Mouse (Mus musculus) MEL (cell line): ENCODE data around the gene Bcar1. TPM values are rescaled to one million over a fixed set of nuclear protein-coding genes. Genes with fewer than 3 reads are reported as not detected.

Experiments used
- DNase-seq: peaks from one replicate; pipeline ENCODE4 v3.0.0; 2011; ENCODE audit warnings: low read depth, low spot score
- H3K27ac ChIP-seq: 2 replicates; pipeline ENCODE4 v1.5.1; 2012; ENCODE audit warnings: low read depth, mild to moderate bottlenecking, control low read depth, low read length, moderate library complexity; ENCODE audit not compliant: control insufficient read depth
- H3K27me3 ChIP-seq, 2 experiments: fragments of 150-350 bp in 1 of 2; sonication (generic) in 1 of 2; 2 replicates each; pipeline ENCODE4 v1.6.1; 2012; ENCODE audit warnings: low read length in 2 of 2, mild to moderate bottlenecking in 2 of 2, improper control_type of control experiment in 1 of 2, moderate library complexity in 1 of 2; ENCODE audit not compliant: insufficient read depth in 2 of 2, control insufficient read depth in 1 of 2
- H3K36me3 ChIP-seq, 2 experiments: 2 replicates each; pipeline ENCODE4 v1.6.1; 2012 to 2014; ENCODE audit warnings: low read length in 2 of 2, improper control_type of control experiment in 1 of 2, inconsistent platforms in 1 of 2, mild to moderate bottlenecking in 1 of 2; ENCODE audit not compliant: insufficient read depth in 2 of 2, control insufficient read depth in 1 of 2
- H3K4me1 ChIP-seq, 2 experiments: fragments of 150-350 bp in 1 of 2; sonication (generic) in 1 of 2; 2 replicates each; pipeline ENCODE4 v1.6.1; 2012; ENCODE audit warnings: low read length in 2 of 2, improper control_type of control experiment in 1 of 2, mild to moderate bottlenecking in 1 of 2; ENCODE audit not compliant: insufficient read depth in 2 of 2, control insufficient read depth in 1 of 2
- H3K4me3 ChIP-seq, 2 experiments: fragments of 150-350 bp in 1 of 2; sonication (generic) in 1 of 2; 2 replicates each; pipeline ENCODE4 v1.5.1; 2012; ENCODE audit warnings: low read depth in 2 of 2, low read length in 2 of 2, mild to moderate bottlenecking in 2 of 2, moderate library complexity in 2 of 2, control low read depth in 1 of 2, improper control_type of control experiment in 1 of 2; ENCODE audit not compliant: control insufficient read depth in 1 of 2, insufficient read depth in 1 of 2
- H3K79me2 ChIP-seq: 2 replicates; pipeline ENCODE4 v1.6.1; 2012; ENCODE audit warnings: mild to moderate bottlenecking, low read length, moderate library complexity; ENCODE audit not compliant: control insufficient read depth, poor library complexity, insufficient read depth
- H3K9ac ChIP-seq: 2 replicates; pipeline ENCODE4 v1.6.1; 2012; ENCODE audit warnings: low read depth, mild to moderate bottlenecking, control low read depth, low read length, moderate library complexity; ENCODE audit not compliant: control insufficient read depth, poor library complexity, severe bottlenecking
- H3K9me3 ChIP-seq: fragments of 150-350 bp; sonication (generic); replicated peaks from 2 replicates; pipeline ENCODE4 v1.6.1; 2012; ENCODE audit warnings: mild to moderate bottlenecking, low read length, improper control_type of control experiment, moderate library complexity; ENCODE audit not compliant: insufficient read depth
- BHLHE40 ChIP-seq: IDR thresholded peaks from 2 replicates; pipeline ENCODE4 v1.6.1; 2012; ENCODE audit warnings: low read depth, mild to moderate bottlenecking, inconsistent platforms, low read length, improper control_type of control experiment, borderline replicate concordance
- CHD1 ChIP-seq: IDR thresholded peaks from 2 replicates; pipeline ENCODE4 v1.6.1; 2012; ENCODE audit warnings: low read depth, mild to moderate bottlenecking, inconsistent platforms, low read length, improper control_type of control experiment
- CHD2 ChIP-seq: IDR thresholded peaks from 2 replicates; pipeline ENCODE4 v1.6.1; 2011; ENCODE audit warnings: low read length, improper control_type of control experiment
- CTCF ChIP-seq, 3 experiments: IDR thresholded peaks in 2 of 3; conservative IDR thresholded peaks in 1 of 3; 2 replicates each; pipeline ENCODE4 v1.5.1; 2011 to 2012; ENCODE audit warnings: low read length in 3 of 3, low read depth in 2 of 3, mild to moderate bottlenecking in 2 of 3, improper control_type of control experiment in 1 of 3, inconsistent platforms in 1 of 3, mixed read lengths in 1 of 3, moderate library complexity in 1 of 3; ENCODE audit not compliant: control insufficient read depth in 1 of 3, insufficient read depth in 1 of 3, poor library complexity in 1 of 3, severe bottlenecking in 1 of 3
- ELF1 ChIP-seq: IDR thresholded peaks from 2 replicates; pipeline ENCODE4 v1.6.1; 2014; ENCODE audit warnings: low read depth, mild to moderate bottlenecking, inconsistent platforms, low read length, improper control_type of control experiment, moderate library complexity
- EP300 ChIP-seq, 2 experiments: IDR thresholded peaks; 2 replicates each; pipeline ENCODE4 v1.6.1; 2011; ENCODE audit warnings: improper control_type of control experiment in 2 of 2, low read length in 2 of 2, low read depth in 1 of 2, mild to moderate bottlenecking in 1 of 2
- GABPA ChIP-seq: IDR thresholded peaks from 2 replicates; pipeline ENCODE4 v1.6.1; 2012; ENCODE audit warnings: low read depth, mild to moderate bottlenecking, inconsistent platforms, low read length, improper control_type of control experiment, moderate library complexity
- GATA1 ChIP-seq: IDR thresholded peaks from 2 replicates; pipeline ENCODE4 v1.6.1; 2011; ENCODE audit warnings: low read depth, low read length, improper control_type of control experiment
- HCFC1 ChIP-seq: IDR thresholded peaks from 2 replicates; pipeline ENCODE4 v1.6.1; 2012; ENCODE audit warnings: low read depth, mild to moderate bottlenecking, inconsistent platforms, low read length, improper control_type of control experiment, moderate library complexity
- JUND ChIP-seq: IDR thresholded peaks from 2 replicates; pipeline ENCODE4 v1.6.1; 2011; ENCODE audit warnings: low read depth, mild to moderate bottlenecking, improper control_type of control experiment, low read length
- KAT2A ChIP-seq: conservative IDR thresholded peaks from 2 replicates; pipeline ENCODE4 v1.6.1; 2012; ENCODE audit warnings: low read depth, low read length, improper control_type of control experiment, inconsistent platforms
- MAFK ChIP-seq: IDR thresholded peaks from 2 replicates; pipeline ENCODE4 v1.6.1; 2011; ENCODE audit warnings: low read depth, mild to moderate bottlenecking, low read length, improper control_type of control experiment, borderline replicate concordance
- MAZ ChIP-seq: IDR thresholded peaks from 2 replicates; pipeline ENCODE4 v1.6.1; 2012; ENCODE audit warnings: low read depth, mild to moderate bottlenecking, inconsistent platforms, low read length, improper control_type of control experiment
- MEF2A ChIP-seq: IDR thresholded peaks from 2 replicates; pipeline ENCODE4 v1.6.1; 2014; ENCODE audit warnings: low read depth, mild to moderate bottlenecking, inconsistent platforms, low read length, improper control_type of control experiment; ENCODE audit not compliant: poor library complexity, insufficient replicate concordance, severe bottlenecking; ENCODE audit errors: extremely low read depth
- MXI1 ChIP-seq: IDR thresholded peaks from 2 replicates; pipeline ENCODE4 v1.6.1; 2011; ENCODE audit warnings: mild to moderate bottlenecking, low read depth, low read length, improper control_type of control experiment
- MYB ChIP-seq: IDR thresholded peaks from 2 replicates; pipeline ENCODE4 v1.6.1; 2011; ENCODE audit warnings: mild to moderate bottlenecking, low read depth, low read length, improper control_type of control experiment
- MYC ChIP-seq: IDR thresholded peaks from 2 replicates; pipeline ENCODE4 v1.6.1; 2011; ENCODE audit warnings: low read depth, mild to moderate bottlenecking, low read length, improper control_type of control experiment, moderate library complexity
- NELFE ChIP-seq: IDR thresholded peaks from 2 replicates; pipeline ENCODE4 v1.6.1; 2011; ENCODE audit warnings: low read depth, low read length, improper control_type of control experiment
- NRF1 ChIP-seq: IDR thresholded peaks from 2 replicates; pipeline ENCODE4 v1.6.1; 2014; ENCODE audit warnings: low read depth, mild to moderate bottlenecking, inconsistent platforms, low read length, improper control_type of control experiment, moderate library complexity; ENCODE audit not compliant: poor library complexity, insufficient read depth, severe bottlenecking
- POLR2AphosphoS2 ChIP-seq: IDR thresholded peaks from 2 replicates; pipeline ENCODE4 v1.6.1; 2011; ENCODE audit warnings: low read length, improper control_type of control experiment
- POLR2AphosphoS5 ChIP-seq: IDR thresholded peaks from 2 replicates; pipeline ENCODE4 v1.6.1; 2012; ENCODE audit warnings: low read depth, borderline replicate concordance, mild to moderate bottlenecking, inconsistent platforms, low read length, moderate library complexity, mixed read lengths
- RAD21 ChIP-seq: IDR thresholded peaks from 2 replicates; pipeline ENCODE4 v1.6.1; 2011; ENCODE audit warnings: mild to moderate bottlenecking, low read depth, low read length, improper control_type of control experiment
- RCOR1 ChIP-seq: IDR thresholded peaks from 2 replicates; pipeline ENCODE4 v1.6.1; 2012; ENCODE audit warnings: low read depth, mild to moderate bottlenecking, inconsistent platforms, low read length, improper control_type of control experiment
- SMC3 ChIP-seq: IDR thresholded peaks from 2 replicates; pipeline ENCODE4 v1.6.1; 2011; ENCODE audit warnings: low read depth, low read length, improper control_type of control experiment
- TAL1 ChIP-seq: IDR thresholded peaks from 2 replicates; pipeline ENCODE4 v1.6.1; 2012; ENCODE audit warnings: mild to moderate bottlenecking, inconsistent platforms, low read length, moderate library complexity, mixed read lengths
- UBTF ChIP-seq: IDR thresholded peaks from 2 replicates; pipeline ENCODE4 v1.6.1; 2012; ENCODE audit warnings: low read depth, mild to moderate bottlenecking, inconsistent platforms, low read length, improper control_type of control experiment, moderate library complexity, borderline replicate concordance; ENCODE audit not compliant: insufficient read depth
- USF2 ChIP-seq, 2 experiments: IDR thresholded peaks; 2 replicates each; pipeline ENCODE4 v1.6.1; 2011 to 2012; ENCODE audit warnings: improper control_type of control experiment in 2 of 2, low read length in 2 of 2, borderline replicate concordance in 1 of 2, inconsistent platforms in 1 of 2, low read depth in 1 of 2, mild to moderate bottlenecking in 1 of 2; ENCODE audit not compliant: insufficient read depth in 1 of 2
- ZMIZ1 ChIP-seq: IDR thresholded peaks from 2 replicates; pipeline ENCODE4 v1.6.1; 2012; ENCODE audit warnings: low read depth, mild to moderate bottlenecking, inconsistent platforms, low read length, improper control_type of control experiment, moderate library complexity
- ZNF384 ChIP-seq: IDR thresholded peaks from 2 replicates; pipeline ENCODE4 v1.6.1; 2012; ENCODE audit warnings: low read depth, mild to moderate bottlenecking, inconsistent platforms, low read length, improper control_type of control experiment
- polyA plus RNA-seq, 2 experiments: library from polyadenylated mRNA; stranded (reverse) in 1 of 2; unstranded in 1 of 2; fragments of >175 nt in 1 of 2; fragments of >200 nt in 1 of 2; gene quantifications; 2 replicates each; pipeline versions ENCODE4 v1.2.1 to v1.2.4; 2012; ENCODE audit warnings: low replicate concordance in 2 of 2, low read depth in 1 of 2; ENCODE audit not compliant: insufficient read length in 2 of 2, insufficient read depth in 1 of 2, missing spikeins in 1 of 2
- total RNA-seq: library from RNA; depleted of rRNA; stranded (reverse); fragments of 300-350 nt; gene quantifications from 2 replicates; pipeline ENCODE4 v1.2.3, GENCODE M21; 2012

The Bcar1 gene
- total and polyA plus RNA-seq, 3 experiments: 6.5 to 17.4 TPM; not detected in 1

- TF ChIP-seq KAT2A: no peak
- no peak for TF ChIP-seq MAZ
- TF ChIP-seq JUND: no peak
- TF ChIP-seq HCFC1: no peak
- no peak for TF ChIP-seq NELFE
- no peak for TF ChIP-seq EP300 (IDR thresholded peaks at IDR 0.05; ENCODE audit: low read depth in 1 of 2, low read length in 2 of 2)
- TF ChIP-seq MYC: no peak
- TF ChIP-seq GATA1: no peak
- TF ChIP-seq NRF1: no peak
- TF ChIP-seq MAFK: no peak
- no peak for TF ChIP-seq POLR2AphosphoS5
- no peak for TF ChIP-seq ZNF384
- no peak for TF ChIP-seq GABPA
- no peak for TF ChIP-seq RCOR1
- TF ChIP-seq CHD2: no peak
- TF ChIP-seq CTCF (IDR thresholded peaks at IDR 0.05 in 2 of 3, conservative IDR thresholded peaks at IDR 0.05 in 1 of 3; ENCODE audit: control insufficient read depth in 1 of 3, insufficient read depth in 1 of 3, low read depth in 2 of 3, low read length in 3 of 3, poor library complexity in 1 of 3, severe bottlenecking in 1 of 3): no peak
- no peak for TF ChIP-seq USF2 (IDR thresholded peaks at IDR 0.05; ENCODE audit: borderline replicate concordance in 1 of 2, insufficient read depth in 1 of 2, low read depth in 1 of 2, low read length in 2 of 2)
- no peaks in the 10 kb centered on the region for H3K36me3 ChIP-seq
- H3K27ac ChIP-seq: no peak overlapping the region
- H3K4me3 ChIP-seq: no peak overlapping the region
- H3K4me1 ChIP-seq: no peaks in the 10 kb centered on the region
- H3K9me3 ChIP-seq: no peaks in the 10 kb centered on the region
- no peak for DNase-seq
- H3K27me3 ChIP-seq: no peaks in the 10 kb centered on the region; a peak in 1 of 4 replicates
- no peak overlapping the region for H3K9ac ChIP-seq
- no peaks in the 10 kb centered on the region for H3K79me2 ChIP-seq
These were observed 46.0 kb downstream of the Bcar1 start for GRCm38 (mm10) chr8:111697655-111698054.

GRCm38 (mm10) chr8:111695441-111695840 is 48.2 kb downstream of the Bcar1 start:
- TF ChIP-seq ZMIZ1: no peak
- TF ChIP-seq CHD1: no peak
- TF ChIP-seq POLR2AphosphoS2: no peak
- TF ChIP-seq BHLHE40: no peak
- TF ChIP-seq EP300 (IDR thresholded peaks at IDR 0.05; ENCODE audit: low read depth in 1 of 2, low read length in 2 of 2): no peak
- TF ChIP-seq MYB: no peak
- TF ChIP-seq UBTF: no peak
- no peak for TF ChIP-seq RAD21
- no peak for TF ChIP-seq ELF1
- TF ChIP-seq GATA1: no peak
- no peak for TF ChIP-seq SMC3
- TF ChIP-seq MEF2A: no peak
- TF ChIP-seq MXI1: no peak
- TF ChIP-seq MYC: no peak
- TF ChIP-seq TAL1: no peak
- Histone ChIP-seq H3K4me1 (no peaks in the 10 kb centered on the region), H3K27me3 (no peaks in the 10 kb centered on the region; a peak in 1 of 4 replicates), H3K9ac (no peak overlapping the region), H3K27ac (no peak overlapping the region), H3K4me3 (no peak overlapping the region), H3K9me3 (no peaks in the 10 kb centered on the region), H3K79me2 (no peaks in the 10 kb centered on the region), H3K36me3 (no peaks in the 10 kb centered on the region)
- no peak for DNase-seq
